Mouse (Mus musculus): ENCODE measurements at regions not wholly inside any gene's neighbourhood (a gene's known extent, or its start where the extent isn't known, plus 50 kb on each side); places are given as distances from the start of the nearest gene placed in this dataset.

GRCm38 (mm10) chr5:74794726-74795125 lies 92.0 kb upstream of the Lnx1 start:
- TF ChIP-seq CTCF (IDR thresholded peaks at IDR 0.05; ENCODE audit: control insufficient read depth, insufficient read depth, insufficient replicate concordance, low read depth, low read length) (no peak), POLR2A (IDR thresholded peaks at IDR 0.05; ENCODE audit: control insufficient read depth, low read depth, low read length) (no peak)

Data from testis, adult 2 months (tissue).